Mouse (Mus musculus): ENCODE measurements around the gene Gm5767.

DNA sequence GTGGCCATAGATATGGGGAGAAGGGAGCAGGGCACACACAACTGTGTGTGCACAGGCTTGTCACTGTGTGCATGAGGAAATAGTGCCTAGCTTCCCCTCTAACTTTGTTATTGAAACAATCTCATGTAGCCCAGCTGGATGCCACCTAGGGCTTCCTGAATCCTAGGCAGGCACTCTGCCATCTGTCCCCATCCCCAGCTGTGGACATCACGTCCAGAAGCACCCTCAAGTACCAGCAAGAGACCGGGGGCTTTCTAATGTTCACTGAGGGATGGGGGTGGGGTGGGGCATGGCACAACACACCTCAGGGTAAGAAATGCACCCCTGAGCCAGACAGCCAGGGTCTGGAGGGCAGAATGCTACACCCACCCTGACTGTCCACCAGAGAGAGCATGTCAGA, 12.2 kb upstream of the Gm5767 start:
- TF ChIP-seq POLR2A (IDR thresholded peaks at IDR 0.05; ENCODE audit: low read depth, low read length) (no peak), CTCF (conservative IDR thresholded peaks at IDR 0.05; ENCODE audit: insufficient read depth, insufficient read length, low read depth, low read length) (no peak)
